Mouse (Mus musculus) liver, embryonic 13.5 days (tissue): ENCODE results near the gene Stxbp6. TPM values are rescaled to one million over a fixed set of nuclear protein-coding genes. Genes with fewer than 3 reads are reported as not detected.

Experiments used
- ATAC-seq: fragments of 200-750 bp; cut with Nextera tagmentation; 2 replicates; pipeline ENCODE4 v1.8.0; 2017; ENCODE audit warnings: low read depth, mild to moderate bottlenecking, moderate number of reproducible peaks, moderate library complexity
- DNase-seq: peaks from one replicate; pipeline ENCODE4 v3.0.0; 2022
- H3K27ac ChIP-seq: fragments of 300-500 bp; sonication (generic); 2 replicates; pipeline ENCODE4 v1.5.1; 2015; ENCODE audit warnings: moderate library complexity, mild to moderate bottlenecking, inconsistent platforms
- H3K27me3 ChIP-seq: fragments of 300-500 bp; sonication (generic); 2 replicates; pipeline ENCODE4 v1.6.1; 2015; ENCODE audit warnings: mild to moderate bottlenecking, inconsistent platforms
- H3K36me3 ChIP-seq: fragments of 300-500 bp; sonication (generic); 2 replicates; pipeline ENCODE4 v1.6.1; 2015; ENCODE audit warnings: mild to moderate bottlenecking, inconsistent platforms
- H3K4me1 ChIP-seq: fragments of 300-500 bp; sonication (generic); replicated peaks from 2 replicates; pipeline ENCODE4 v1.6.1; 2015; ENCODE audit warnings: inconsistent platforms
- H3K4me2 ChIP-seq: fragments of 300-500 bp; sonication (generic); 2 replicates; pipeline ENCODE4 v1.6.1; 2015; ENCODE audit warnings: inconsistent platforms, mild to moderate bottlenecking, moderate library complexity
- H3K4me3 ChIP-seq: fragments of 300-500 bp; sonication (generic); replicated peaks from 2 replicates; pipeline ENCODE4 v1.5.1; 2015; ENCODE audit warnings: mild to moderate bottlenecking, inconsistent platforms
- H3K9ac ChIP-seq: fragments of 300-500 bp; sonication (generic); 2 replicates; pipeline ENCODE4 v1.6.1; 2015; ENCODE audit warnings: mild to moderate bottlenecking, inconsistent platforms
- H3K9me3 ChIP-seq: fragments of 300-500 bp; sonication (generic); replicated peaks from 2 replicates; pipeline ENCODE4 v1.6.1; 2016; ENCODE audit warnings: inconsistent platforms
- WGBS: fragments of 180-500 bp; shearing (Covaris S2); methylation state at CpG from one replicate; pipeline ENCODE4 v1.1.7; 2015; ENCODE audit not compliant: insufficient replicate concordance; 5-methylcytosine and 5-hydroxymethylcytosine counted together
- polyA plus RNA-seq: library from polyadenylated mRNA; unstranded; fragments of >200 nt; fragmentation: Nextera tagmentation; extraction: Ambion mirVana; gene quantifications from 2 replicates; pipeline ENCODE4 v1.2.1, GENCODE M21; 2015

The Stxbp6 gene
- polyA plus RNA-seq, 1 experiment from 2014 or later, result 6.8 TPM

- Histone ChIP-seq H3K36me3 (no peaks in the 10 kb centered on the region), H3K9me3 (no peaks in the 10 kb centered on the region), H3K9ac (no peak overlapping the region), H3K4me3 (no peak overlapping the region), H3K27me3 (no peaks in the 10 kb centered on the region), H3K4me2 (no peak overlapping the region), H3K27ac (no peak overlapping the region), H3K4me1 (no peaks in the 10 kb centered on the region)
- WGBS, result 55% methylated on average over 1 of the region's 1 CpGs
- ATAC-seq, result no peak
- DNase-seq, result no peak
These were observed 222.5 kb downstream of the Stxbp6 start for GRCm38 (mm10) chr12:44852024-44852423.

- no peak overlapping the region for H3K27ac ChIP-seq
- DNase-seq (no peak), ATAC-seq (no peak)
- H3K4me3 ChIP-seq, result no peak overlapping the region
- H3K4me2 ChIP-seq, result no peak overlapping the region
- H3K9ac ChIP-seq, result no peak overlapping the region
- no peaks in the 10 kb centered on the region for H3K27me3 ChIP-seq
- H3K9me3 ChIP-seq, result no peaks in the 10 kb centered on the region
- no peaks in the 10 kb centered on the region for H3K4me1 ChIP-seq
- WGBS, result 57% methylated on average over 1 of the region's 1 CpGs
- no peaks in the 10 kb centered on the region for H3K36me3 ChIP-seq
These were observed 224.0 kb downstream of the Stxbp6 start for GRCm38 (mm10) chr12:44850516-44850915.

- no peak for ATAC-seq
- WGBS, result 27% methylated on average over 3 of the region's 3 CpGs
- no peak overlapping the region for H3K4me2 ChIP-seq
These were observed 225.9 kb downstream of the Stxbp6 start for GRCm38 (mm10) chr12:44848483-44849221.

GRCm38 (mm10) chr12:44840585-44840984, 233.9 kb downstream of the Stxbp6 start:
- Histone ChIP-seq H3K9ac (no peak overlapping the region), H3K9me3 (no peaks in the 10 kb centered on the region), H3K27me3 (no peaks in the 10 kb centered on the region), H3K36me3 (no peaks in the 10 kb centered on the region), H3K4me3 (no peak overlapping the region), H3K4me2 (no peak overlapping the region), H3K4me1 (no peaks in the 10 kb centered on the region), H3K27ac (no peak overlapping the region)
- ATAC-seq (no peak), DNase-seq (no peak)
- 50% methylated on average over 2 of the region's 2 CpGs for WGBS

More at GRCm38 (mm10) chr12:44848483-44849221, 225.9 kb downstream of the Stxbp6 start:
- Histone ChIP-seq H3K4me1 (no peaks in the 10 kb centered on the region), H3K4me3 (no peak overlapping the region), H3K36me3 (no peaks in the 10 kb centered on the region), H3K9me3 (no peaks in the 10 kb centered on the region), H3K27me3 (no peaks in the 10 kb centered on the region), H3K27ac (no peak overlapping the region), H3K9ac (no peak overlapping the region)
- no peak for DNase-seq

GRCm38 (mm10) chr12:44839594-44840373, 234.7 kb downstream of the Stxbp6 start:
- no peak for DNase-seq

GRCm38 (mm10) chr12:44835879-44836467, 238.5 kb downstream of the Stxbp6 start:
- Histone ChIP-seq H3K4me3 (no peak overlapping the region), H3K9me3 (no peaks in the 10 kb centered on the region), H3K36me3 (no peaks in the 10 kb centered on the region), H3K27me3 (no peaks in the 10 kb centered on the region), H3K4me1 (no peaks in the 10 kb centered on the region), H3K4me2 (no peak overlapping the region), H3K9ac (no peak overlapping the region), H3K27ac (no peak overlapping the region)
- WGBS, result 63% methylated on average over 1 of the region's 1 CpGs
- ATAC-seq, result no peak
- DNase-seq, result no peak

More at GRCm38 (mm10) chr12:44839594-44840373, 234.7 kb downstream of the Stxbp6 start:
- no peak for ATAC-seq
- Histone ChIP-seq H3K36me3 (no peaks in the 10 kb centered on the region), H3K4me2 (no peak overlapping the region), H3K27ac (no peak overlapping the region), H3K9me3 (no peaks in the 10 kb centered on the region), H3K4me1 (no peaks in the 10 kb centered on the region), H3K9ac (no peak overlapping the region), H3K27me3 (no peaks in the 10 kb centered on the region), H3K4me3 (no peak overlapping the region)
- 49% methylated on average over 7 of the region's 7 CpGs for WGBS

- H3K9ac ChIP-seq, result no peak overlapping the region
- no peak for ATAC-seq
- H3K4me2 ChIP-seq, result no peak overlapping the region
- H3K36me3 ChIP-seq, result no peaks in the 10 kb centered on the region
- H3K4me3 ChIP-seq, result no peak overlapping the region
- H3K4me1 ChIP-seq, result no peaks in the 10 kb centered on the region
- H3K27me3 ChIP-seq, result no peaks in the 10 kb centered on the region
- WGBS, result 66% methylated on average over 2 of the region's 2 CpGs
- H3K9me3 ChIP-seq, result no peaks in the 10 kb centered on the region
- DNase-seq, result no peak
- H3K27ac ChIP-seq, result no peak overlapping the region
These were observed 262.6 kb downstream of the Stxbp6 start for GRCm38 (mm10) chr12:44811895-44812294.

GRCm38 (mm10) chr12:44804213-44804612, 270.3 kb downstream of the Stxbp6 start:
- ATAC-seq (no peak), DNase-seq (no peak)
- no peaks in the 10 kb centered on the region for H3K4me1 ChIP-seq
- H3K27ac ChIP-seq, result no peak overlapping the region
- no peak overlapping the region for H3K4me2 ChIP-seq
- H3K9ac ChIP-seq, result no peak overlapping the region
- H3K36me3 ChIP-seq, result no peaks in the 10 kb centered on the region
- no peaks in the 10 kb centered on the region; the same call in 1 of the 2 replicates for H3K9me3 ChIP-seq
- H3K4me3 ChIP-seq, result no peak overlapping the region
- H3K27me3 ChIP-seq, result no peaks in the 10 kb centered on the region
